Mouse (Mus musculus): ENCODE measurements around the gene Hnrnph3. TPM values are rescaled to one million over a fixed set of nuclear protein-coding genes. Genes with fewer than 3 reads are reported as not detected.

Gene Hnrnph3
- polyA plus RNA-seq, 1 experiment from 2014 or later: 60.1 TPM

DNA sequence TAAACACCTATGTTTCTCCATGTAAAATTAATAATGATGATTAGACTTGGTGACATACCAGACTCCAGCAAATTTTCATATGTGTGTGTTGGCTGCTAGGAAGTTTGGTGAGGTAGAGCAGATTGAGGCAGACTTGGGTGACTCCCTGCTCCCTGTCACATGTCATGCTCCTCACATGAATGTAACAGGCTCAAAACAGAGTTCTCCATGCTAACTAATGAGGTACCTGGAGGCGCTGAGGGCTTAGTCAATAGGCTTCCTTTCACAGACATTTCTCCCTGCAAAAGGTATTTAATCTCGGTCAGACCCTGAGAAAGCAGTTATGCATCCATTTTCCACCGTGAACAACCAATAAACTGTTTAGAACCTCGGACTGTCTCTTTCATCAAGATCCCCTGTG lies 4.4 kb upstream of the Hnrnph3 start:
- no peak overlapping the region for H3K4me2 ChIP-seq
- no peak overlapping the region for H3K4me3 ChIP-seq
- H3K9ac ChIP-seq: no peak overlapping the region
- H3K9me3 ChIP-seq: no peaks in the 10 kb centered on the region
- H3K4me1 ChIP-seq: peaks cover 11% of the 10 kb centered on the region
- 83% methylated on average over 4 of the region's 4 CpGs for WGBS
- H3K27ac ChIP-seq (replicated peaks): no peak overlapping the region
- no peak for ATAC-seq (ENCODE audit: extremely low read depth, insufficient number of reproducible peaks, low FRiP score, low TSS enrichment)
- no peaks in the 10 kb centered on the region for H3K27me3 ChIP-seq (replicated peaks)
- no peaks in the 10 kb centered on the region for H3K36me3 ChIP-seq

DNA sequence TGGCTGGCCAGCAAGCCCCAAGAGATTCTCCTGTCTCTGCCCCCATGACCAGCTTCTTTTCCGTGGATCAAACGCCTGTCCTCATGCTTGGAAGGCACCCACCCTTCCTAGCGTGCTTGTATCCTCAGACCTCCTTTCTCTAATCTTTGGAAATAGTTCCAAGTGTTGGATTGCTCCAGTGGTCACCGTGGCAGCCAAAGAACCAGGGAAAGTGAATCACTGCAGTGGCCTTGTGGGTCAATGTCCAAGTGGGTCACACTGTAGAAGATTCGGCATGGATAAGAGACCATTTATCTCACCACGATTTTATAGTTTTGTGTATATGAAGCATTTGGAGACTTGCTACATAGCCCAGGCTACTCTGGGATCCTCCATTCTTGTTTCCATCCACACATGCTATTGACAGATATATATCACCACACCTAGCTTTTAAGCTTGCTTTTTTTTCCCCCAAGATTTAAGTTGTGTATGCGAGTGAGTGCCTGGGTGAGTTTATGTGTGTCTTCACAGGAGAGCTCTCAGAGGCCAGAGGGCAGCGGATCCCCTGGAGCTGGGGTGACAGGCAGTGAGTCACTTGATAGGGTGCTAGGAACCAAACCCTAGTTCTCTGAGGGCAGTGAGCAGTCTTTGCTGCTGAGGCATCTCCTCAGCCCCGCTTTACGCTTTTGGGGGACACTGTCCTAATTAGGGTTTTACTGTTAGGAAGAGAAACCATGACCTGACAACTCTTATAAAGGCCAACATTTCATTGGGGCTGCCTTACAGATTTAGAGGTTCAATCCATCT lies 3.6 kb upstream of the Hnrnph3 start:
- Histone ChIP-seq H3K4me2 (no peak overlapping the region), H3K9ac (no peak overlapping the region), H3K9me3 (no peaks in the 10 kb centered on the region), H3K27ac (replicated peaks) (no peak overlapping the region), H3K4me1 (peaks cover 11% of the 10 kb centered on the region), H3K36me3 (no peaks in the 10 kb centered on the region), H3K27me3 (replicated peaks) (no peaks in the 10 kb centered on the region), H3K4me3 (no peak overlapping the region)
- 86% methylated on average over 10 of the region's 10 CpGs for WGBS
- ATAC-seq (ENCODE audit: extremely low read depth, insufficient number of reproducible peaks, low FRiP score, low TSS enrichment): no peak

DNA sequence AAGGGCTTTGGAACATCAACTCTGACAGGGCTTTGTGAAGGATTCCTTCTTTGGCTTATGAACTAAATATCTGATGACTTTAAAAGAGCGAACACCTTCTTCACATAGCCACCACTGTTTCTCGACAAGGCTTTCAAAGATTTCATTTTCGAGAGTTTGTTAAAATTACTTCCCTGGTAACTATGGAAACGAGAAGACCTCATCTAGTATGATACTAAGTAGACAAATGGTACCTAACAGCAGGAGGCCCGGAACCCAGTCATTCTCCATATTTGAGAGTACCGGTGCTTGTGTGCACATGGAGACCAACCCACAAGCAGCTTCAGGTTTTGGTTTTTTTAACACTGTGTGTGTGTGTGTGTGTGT lies 2.8 kb upstream of the Hnrnph3 start:
- no peak overlapping the region for H3K4me3 ChIP-seq
- H3K27me3 ChIP-seq (replicated peaks): no peaks in the 10 kb centered on the region
- H3K9ac ChIP-seq: no peak overlapping the region
- no peak overlapping the region for H3K4me2 ChIP-seq
- H3K4me1 ChIP-seq: peaks cover 17% of the 10 kb centered on the region
- 88% methylated on average over 6 of the region's 6 CpGs for WGBS
- H3K9me3 ChIP-seq: no peaks in the 10 kb centered on the region
- ATAC-seq (ENCODE audit: extremely low read depth, insufficient number of reproducible peaks, low FRiP score, low TSS enrichment): no peak
- H3K36me3 ChIP-seq: no peaks in the 10 kb centered on the region
- no peak overlapping the region for H3K27ac ChIP-seq (replicated peaks)

DNA sequence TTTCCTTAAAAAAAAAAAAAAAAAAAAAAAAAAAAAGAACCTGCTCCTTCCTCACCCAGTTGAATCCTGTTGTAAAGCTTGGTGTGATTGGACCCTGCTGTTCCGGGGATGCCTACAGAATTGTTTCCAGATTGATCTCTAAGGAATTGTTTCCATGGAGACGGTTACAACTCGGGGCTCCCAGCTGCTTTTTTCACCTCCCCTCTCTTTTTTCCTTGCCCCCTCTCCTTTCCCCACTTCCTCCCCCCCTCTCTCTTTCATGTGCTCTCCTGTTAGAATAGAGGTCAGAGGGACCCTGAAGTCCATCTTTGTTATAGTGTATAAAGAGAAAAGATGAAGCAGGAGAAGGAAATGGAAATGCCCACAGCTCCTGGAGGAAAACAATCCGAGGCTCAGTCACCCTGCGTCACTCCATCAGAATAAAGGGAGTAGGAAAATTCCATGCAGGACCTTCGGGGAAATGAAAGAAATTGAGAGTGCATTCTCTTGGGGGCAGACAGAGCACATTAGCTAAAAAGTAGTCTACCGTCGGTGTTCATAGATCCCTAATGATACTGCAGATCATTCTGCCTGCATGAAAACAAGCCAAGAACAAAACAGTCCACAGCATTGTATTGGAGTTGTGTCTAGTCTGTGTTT lies 2.3 kb upstream of the Hnrnph3 start:
- 68% methylated on average over 8 of the region's 8 CpGs for WGBS
- H3K27ac ChIP-seq (replicated peaks): no peak overlapping the region
- no peaks in the 10 kb centered on the region for H3K36me3 ChIP-seq
- no peak overlapping the region for H3K9ac ChIP-seq
- H3K4me3 ChIP-seq: no peak overlapping the region
- no peak overlapping the region for H3K4me2 ChIP-seq
- no peaks in the 10 kb centered on the region for H3K9me3 ChIP-seq
- peaks cover 22% of the 10 kb centered on the region for H3K4me1 ChIP-seq
- no peak for ATAC-seq (ENCODE audit: extremely low read depth, insufficient number of reproducible peaks, low FRiP score, low TSS enrichment)
- H3K27me3 ChIP-seq (replicated peaks): no peaks in the 10 kb centered on the region

DNA sequence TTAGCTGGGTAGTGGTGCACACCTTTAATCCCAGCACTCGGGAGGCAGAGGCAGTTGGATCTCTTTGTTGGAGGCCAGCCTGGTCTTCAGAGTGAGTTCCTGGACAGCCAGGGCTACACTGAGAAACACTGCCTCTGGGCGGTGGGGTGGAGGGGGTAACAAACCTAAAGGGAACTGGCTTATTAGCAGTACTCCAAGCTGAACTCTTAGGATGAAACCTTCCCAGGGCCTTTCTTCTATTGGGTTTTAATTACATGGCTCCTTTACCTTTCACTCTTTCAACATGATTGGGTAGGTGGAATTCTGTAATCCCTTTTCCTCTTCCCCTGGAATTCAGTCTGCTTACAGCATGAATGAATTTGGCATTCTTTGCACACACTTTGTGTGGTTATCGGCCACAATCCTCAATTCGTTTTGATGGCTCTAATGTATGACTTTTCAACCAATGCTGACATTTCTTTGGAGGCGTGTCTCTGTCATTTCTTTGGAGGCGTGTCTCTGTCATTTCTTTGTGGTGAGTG lies 1.5 kb upstream of the Hnrnph3 start:
- Histone ChIP-seq H3K4me2 (peak overlapping the region; percentile 77), H3K36me3 (no peaks in the 10 kb centered on the region), H3K4me3 (no peak overlapping the region), H3K9me3 (no peaks in the 10 kb centered on the region), H3K27ac (replicated peaks) (peak overlapping the region; percentile 100), H3K27me3 (replicated peaks) (no peaks in the 10 kb centered on the region), H3K9ac (no peak overlapping the region), H3K4me1 (peaks cover 29% of the 10 kb centered on the region)
- 79% methylated on average over 6 of the region's 6 CpGs for WGBS
- ATAC-seq (ENCODE audit: extremely low read depth, insufficient number of reproducible peaks, low FRiP score, low TSS enrichment): no peak

DNA sequence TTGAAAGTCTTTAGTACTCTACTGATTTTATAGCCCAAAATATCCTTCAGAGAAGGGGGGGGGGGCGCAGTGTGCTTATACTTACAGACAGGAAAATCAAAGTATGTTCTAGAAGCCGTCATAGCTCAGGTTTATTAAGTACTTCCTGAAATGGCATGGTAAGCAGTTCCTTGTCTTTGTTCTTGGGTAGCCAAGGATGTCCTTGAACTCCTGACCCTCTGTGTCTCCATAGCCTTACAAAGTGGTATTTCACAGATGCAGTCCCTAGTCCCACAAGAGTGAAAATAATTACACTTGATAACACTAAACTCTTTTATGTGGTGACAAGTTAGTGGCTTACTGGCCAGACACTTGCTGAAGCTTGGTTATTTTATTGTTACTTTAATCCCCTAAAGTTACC lies 999 bp upstream of the Hnrnph3 start:
- H3K9me3 ChIP-seq: no peaks in the 10 kb centered on the region
- H3K4me3 ChIP-seq: peak overlapping the region; percentile 86
- WGBS: 46% methylated on average over 2 of the region's 2 CpGs
- no peak for ATAC-seq (ENCODE audit: extremely low read depth, insufficient number of reproducible peaks, low FRiP score, low TSS enrichment)
- H3K4me1 ChIP-seq: peaks cover 34% of the 10 kb centered on the region
- H3K4me2 ChIP-seq: peak overlapping the region; percentile 77
- peak overlapping the region; percentile 100 for H3K27ac ChIP-seq (replicated peaks)
- H3K36me3 ChIP-seq: no peaks in the 10 kb centered on the region
- peak overlapping the region; percentile 86 for H3K9ac ChIP-seq
- H3K27me3 ChIP-seq (replicated peaks): no peaks in the 10 kb centered on the region

DNA sequence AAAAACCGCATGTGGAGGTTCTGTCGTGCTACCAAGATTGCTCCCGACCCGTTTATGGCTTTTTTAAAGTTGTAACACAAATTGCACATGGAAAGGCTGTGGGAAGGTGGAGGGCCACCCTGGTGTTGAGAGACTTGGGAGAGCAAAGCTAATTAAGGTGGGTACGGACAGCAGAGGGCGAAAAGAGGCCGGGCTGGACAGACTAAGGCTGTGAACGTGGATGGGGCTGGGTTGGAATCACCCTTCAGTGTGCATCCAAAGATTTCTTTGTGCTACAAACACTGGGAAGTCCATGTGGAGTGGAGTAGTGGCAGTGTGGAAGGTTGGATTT lies 528 bp upstream of the Hnrnph3 start:
- Histone ChIP-seq H3K4me2 (peak overlapping the region; percentile 77), H3K27me3 (replicated peaks) (no peaks in the 10 kb centered on the region), H3K9ac (peak overlapping the region; percentile 86), H3K9me3 (no peaks in the 10 kb centered on the region), H3K4me3 (peak overlapping the region; percentile 86), H3K27ac (replicated peaks) (peak overlapping the region; percentile 100), H3K36me3 (no peaks in the 10 kb centered on the region), H3K4me1 (peaks cover 34% of the 10 kb centered on the region)
- peak; percentile 28; the same call in 1 of the 2 replicates for ATAC-seq (ENCODE audit: extremely low read depth, insufficient number of reproducible peaks, low FRiP score, low TSS enrichment)
- 0% methylated on average over 8 of the region's 8 CpGs for WGBS

DNA sequence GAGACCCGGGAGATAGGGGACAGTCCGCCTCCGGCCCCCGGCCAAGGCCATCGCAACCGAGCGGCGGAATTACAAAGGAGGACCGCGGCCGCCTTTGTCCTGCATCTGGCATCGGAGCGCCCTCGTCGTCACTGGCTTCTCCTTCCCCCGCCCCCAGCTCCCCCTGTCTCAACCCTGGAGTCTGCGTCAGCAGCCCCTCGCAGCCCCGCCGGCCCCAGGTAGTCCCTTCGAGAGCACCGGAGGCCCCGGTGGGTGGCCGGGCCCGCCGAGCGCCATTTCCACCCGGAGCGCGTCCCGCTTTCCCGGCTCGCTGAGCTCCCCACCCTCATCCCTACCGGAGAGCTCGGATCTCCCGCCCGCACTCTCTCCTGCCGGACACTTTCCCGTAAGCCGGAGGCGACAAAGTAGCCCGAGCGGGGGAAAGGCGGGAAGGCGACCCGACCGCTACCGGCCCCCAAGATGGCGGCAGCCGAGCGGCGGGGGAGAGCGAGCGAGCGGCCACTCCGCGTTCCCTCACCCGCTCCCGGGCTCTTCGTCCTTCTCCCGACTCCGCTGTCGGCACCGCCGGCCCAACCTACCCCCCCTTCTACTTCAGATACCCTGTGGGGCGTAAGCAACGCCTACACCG lies 782 bp downstream of the Hnrnph3 start:
- H3K27me3 ChIP-seq (replicated peaks): no peaks in the 10 kb centered on the region
- H3K4me2 ChIP-seq: peak overlapping the region; percentile 77
- H3K36me3 ChIP-seq: peaks cover 2% of the 10 kb centered on the region; the same call in 1 of the 2 replicates
- under 1% methylated on average over 66 of the region's 68 CpGs for WGBS
- H3K4me1 ChIP-seq: peaks cover 40% of the 10 kb centered on the region
- peak overlapping the region; percentile 98 for H3K9ac ChIP-seq
- no peaks in the 10 kb centered on the region for H3K9me3 ChIP-seq
- H3K4me3 ChIP-seq: peak overlapping the region; percentile 86
- ATAC-seq (ENCODE audit: extremely low read depth, insufficient number of reproducible peaks, low FRiP score, low TSS enrichment): peak; percentile 30; the same call in 1 of the 2 replicates
- H3K27ac ChIP-seq (replicated peaks): peak overlapping the region; percentile 100

DNA sequence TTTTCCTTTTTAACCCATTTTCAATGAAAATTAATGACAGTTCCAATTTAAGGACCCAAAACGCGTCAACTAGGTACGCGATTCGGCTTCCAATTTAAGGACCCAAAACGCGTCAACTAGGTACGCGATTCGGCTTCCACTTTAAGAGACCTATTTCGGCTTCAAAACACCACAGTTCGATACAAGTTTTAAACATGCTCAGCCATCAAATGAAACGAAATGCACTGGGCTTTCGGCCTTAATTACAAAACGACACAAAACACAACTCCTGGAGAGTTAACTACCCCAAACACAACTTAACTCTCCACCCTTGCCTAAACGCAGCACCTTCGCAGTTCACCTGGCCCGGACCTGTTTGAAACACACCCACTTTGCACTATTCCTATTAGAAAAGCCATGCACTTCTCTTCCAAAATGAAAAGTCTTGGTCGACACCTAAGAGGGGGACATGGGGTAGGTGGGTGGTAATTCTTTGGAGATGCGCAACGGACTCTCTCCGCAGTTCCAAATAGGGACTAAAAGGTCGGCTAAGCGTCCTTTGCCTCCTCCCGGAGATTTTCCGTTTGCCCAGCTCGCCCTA lies 1.4 kb downstream of the Hnrnph3 start:
- ATAC-seq (ENCODE audit: extremely low read depth, insufficient number of reproducible peaks, low FRiP score, low TSS enrichment): no peak
- H3K27me3 ChIP-seq (replicated peaks): no peaks in the 10 kb centered on the region
- peak overlapping the region; percentile 100 for H3K27ac ChIP-seq (replicated peaks)
- H3K4me2 ChIP-seq: peak overlapping the region; percentile 77
- H3K4me1 ChIP-seq: peaks cover 40% of the 10 kb centered on the region
- H3K9me3 ChIP-seq: no peaks in the 10 kb centered on the region
- peak overlapping the region; percentile 98 for H3K9ac ChIP-seq
- H3K36me3 ChIP-seq: peaks cover 7% of the 10 kb centered on the region
- under 1% methylated on average over 27 of the region's 27 CpGs for WGBS
- H3K4me3 ChIP-seq: peak overlapping the region; percentile 86

DNA sequence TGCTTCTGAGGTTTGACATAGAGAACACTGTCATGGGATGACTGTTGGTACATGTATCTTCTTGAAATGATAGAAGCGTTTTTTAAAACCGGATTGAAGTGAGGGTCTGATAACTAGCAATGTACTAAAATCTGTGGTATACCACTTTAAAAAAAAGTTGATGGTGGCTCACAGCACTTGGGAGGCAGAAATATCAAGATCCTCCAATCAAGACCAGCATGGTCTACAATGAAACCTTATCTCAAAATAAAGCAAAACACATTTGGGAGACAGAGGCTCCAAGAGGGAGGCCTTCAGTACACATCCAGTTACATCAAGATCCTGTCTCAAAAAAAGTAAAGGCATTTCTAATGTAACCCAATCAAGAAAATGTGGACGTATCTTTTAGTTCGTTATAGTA lies 2.3 kb downstream of the Hnrnph3 start:
- H3K27ac ChIP-seq (replicated peaks): no peak overlapping the region
- 48% methylated on average over 4 of the region's 4 CpGs for WGBS
- H3K36me3 ChIP-seq: peaks cover 16% of the 10 kb centered on the region
- peak overlapping the region; percentile 86 for H3K4me3 ChIP-seq
- ATAC-seq (ENCODE audit: extremely low read depth, insufficient number of reproducible peaks, low FRiP score, low TSS enrichment): no peak
- no peaks in the 10 kb centered on the region for H3K27me3 ChIP-seq (replicated peaks)
- peak overlapping the region; percentile 77 for H3K4me2 ChIP-seq
- H3K9ac ChIP-seq: peak overlapping the region; percentile 98
- H3K9me3 ChIP-seq: no peaks in the 10 kb centered on the region
- peaks cover 40% of the 10 kb centered on the region for H3K4me1 ChIP-seq

DNA sequence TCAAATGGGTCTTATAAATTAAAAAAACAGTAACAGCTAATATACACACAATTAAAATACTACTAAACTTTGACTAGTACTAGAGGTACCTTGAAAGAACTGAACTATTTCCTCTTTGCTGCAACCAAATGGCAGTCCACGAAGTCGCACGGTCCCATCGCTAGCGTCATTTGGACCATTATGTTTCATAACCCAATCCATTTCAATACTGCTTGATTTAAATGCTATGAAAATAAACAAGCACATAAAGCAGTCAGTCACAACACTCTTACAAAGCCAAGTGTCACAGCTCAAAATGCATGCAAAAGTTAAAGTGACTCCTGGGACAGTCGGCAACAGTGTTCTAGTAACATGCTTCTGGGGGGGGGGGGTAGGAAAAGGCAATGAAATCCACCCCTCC lies 4.7 kb downstream of the Hnrnph3 start:
- ATAC-seq (ENCODE audit: extremely low read depth, insufficient number of reproducible peaks, low FRiP score, low TSS enrichment): no peak
- Histone ChIP-seq H3K27ac (replicated peaks) (no peak overlapping the region), H3K9ac (no peak overlapping the region), H3K27me3 (replicated peaks) (no peaks in the 10 kb centered on the region), H3K4me1 (peaks cover 29% of the 10 kb centered on the region), H3K4me3 (no peak overlapping the region), H3K36me3 (peaks cover 40% of the 10 kb centered on the region), H3K9me3 (no peaks in the 10 kb centered on the region), H3K4me2 (no peak overlapping the region)
- 88% methylated on average over 6 of the region's 6 CpGs for WGBS

Measured in heart, embryonic 13.5 days (tissue).